Mouse (Mus musculus): Measurements from ENCODE around the gene Gm48552.

The Gm48552 gene

GRCm38 (mm10) chr10:81387716-81388115 is 1.1 kb upstream of the Gm48552 start:
- no peak for DNase-seq (ENCODE audit: low spot score in 2 of 2)

DNA sequence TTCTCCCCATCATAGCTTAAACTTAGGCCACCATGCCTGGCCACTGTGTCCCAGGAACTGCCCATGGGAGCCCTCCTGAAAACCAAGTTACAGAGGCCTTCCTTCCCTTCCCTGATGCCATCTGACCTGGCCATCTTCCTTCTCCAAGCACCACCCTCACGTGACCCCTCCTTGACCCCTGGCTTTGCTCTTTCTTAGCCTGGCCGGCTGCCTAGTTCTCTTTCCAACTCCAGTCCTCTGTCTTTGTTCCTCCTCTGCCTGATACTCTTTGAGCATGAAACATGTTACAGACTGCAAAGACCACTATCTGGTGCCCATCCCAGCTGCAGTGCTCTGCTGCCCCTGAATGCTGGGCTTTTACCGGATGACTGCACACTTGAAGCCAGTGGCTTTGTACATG is 568 bp downstream of the Gm48552 start:
- no peak for DNase-seq (ENCODE audit: low spot score in 2 of 2)

GRCm38 (mm10) chr10:81389801-81390677 is 1.2 kb downstream of the Gm48552 start:
- DNase-seq (ENCODE audit: low spot score in 2 of 2): peak in 1 of 2 experiments; percentile 59

DNA sequence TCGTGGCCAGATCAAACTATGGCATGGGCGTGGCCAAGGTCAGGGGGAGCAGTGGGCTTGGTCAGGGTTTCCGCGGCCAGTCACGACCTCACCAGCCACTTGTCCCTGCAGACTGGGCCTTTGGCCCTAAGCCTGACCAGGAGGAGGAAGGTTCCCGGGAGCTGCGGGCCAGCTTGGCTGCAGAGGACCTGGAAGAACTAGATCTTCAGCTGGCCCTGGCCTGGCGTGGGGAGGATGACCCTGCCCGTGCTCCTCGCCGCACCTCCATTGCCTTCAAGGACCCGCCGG is 1.8 kb downstream of the Gm48552 start:
- no peak for DNase-seq (ENCODE audit: low spot score in 2 of 2)

DNA sequence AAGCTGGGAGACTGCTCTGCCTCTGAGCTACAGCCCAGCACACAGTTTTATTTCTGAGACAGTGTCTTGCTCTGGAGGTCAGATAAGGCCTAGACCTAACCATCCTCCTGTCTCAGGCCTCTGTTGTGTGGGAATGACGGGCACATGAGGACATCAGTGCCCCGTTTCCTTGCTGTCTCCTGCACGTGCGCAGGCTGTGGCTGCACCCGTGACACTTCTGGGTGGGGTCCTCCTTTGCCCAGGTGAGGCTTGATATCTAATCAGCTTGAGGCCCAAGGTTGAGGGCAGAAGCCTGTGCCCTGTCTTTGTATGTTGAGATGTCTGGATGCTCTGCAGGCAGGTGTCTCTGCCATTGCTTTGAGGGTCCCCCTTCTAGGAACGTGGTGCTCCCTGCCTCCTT is 3.5 kb downstream of the Gm48552 start:
- no peak for DNase-seq (ENCODE audit: low spot score in 2 of 2)

- no peak for DNase-seq (ENCODE audit: low spot score in 2 of 2)
Measured at GRCm38 (mm10) chr10:81392781-81393185, 4.0 kb downstream of the Gm48552 start, which contains the start of gene Smim24. TSS of gene Smim24 (plus strand) at chr10:81393051.

GRCm38 (mm10) chr10:81393456-81394063 is 4.8 kb downstream of the Gm48552 start:
- no peak for DNase-seq (ENCODE audit: low spot score in 2 of 2)

GRCm38 (mm10) chr10:81395127-81395526 is 6.3 kb downstream of the Gm48552 start:
- DNase-seq (ENCODE audit: low spot score in 2 of 2): no peak

DNA sequence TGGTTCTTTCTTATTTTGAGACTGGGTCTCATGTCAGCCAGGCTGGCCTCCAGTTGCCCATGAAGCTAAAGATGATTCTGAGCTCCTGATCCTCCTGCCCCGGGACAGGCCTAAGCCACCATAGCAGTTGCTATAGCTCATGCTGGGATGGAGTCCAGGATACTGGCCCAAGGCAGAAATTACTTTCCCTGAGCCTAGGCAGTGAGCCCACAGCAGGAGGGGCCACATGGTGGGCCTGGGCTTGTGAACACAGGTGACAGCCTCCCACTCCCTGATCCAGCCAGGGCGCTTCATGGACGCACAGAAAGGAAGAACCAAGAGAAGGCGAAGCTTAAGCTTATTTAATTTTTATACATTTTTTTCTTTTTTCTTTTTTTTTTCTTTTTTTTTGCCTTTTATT is 7.1 kb downstream of the Gm48552 start:
- DNase-seq (ENCODE audit: low spot score in 2 of 2): no peak

- no peak for DNase-seq (ENCODE audit: low spot score in 2 of 2)
Measured at GRCm38 (mm10) chr10:81396749-81397148, 7.9 kb downstream of the Gm48552 start.

GRCm38 (mm10) chr10:81399296-81399695 is 10.5 kb downstream of the Gm48552 start:
- no peak for DNase-seq (ENCODE audit: low spot score in 2 of 2)

DNA sequence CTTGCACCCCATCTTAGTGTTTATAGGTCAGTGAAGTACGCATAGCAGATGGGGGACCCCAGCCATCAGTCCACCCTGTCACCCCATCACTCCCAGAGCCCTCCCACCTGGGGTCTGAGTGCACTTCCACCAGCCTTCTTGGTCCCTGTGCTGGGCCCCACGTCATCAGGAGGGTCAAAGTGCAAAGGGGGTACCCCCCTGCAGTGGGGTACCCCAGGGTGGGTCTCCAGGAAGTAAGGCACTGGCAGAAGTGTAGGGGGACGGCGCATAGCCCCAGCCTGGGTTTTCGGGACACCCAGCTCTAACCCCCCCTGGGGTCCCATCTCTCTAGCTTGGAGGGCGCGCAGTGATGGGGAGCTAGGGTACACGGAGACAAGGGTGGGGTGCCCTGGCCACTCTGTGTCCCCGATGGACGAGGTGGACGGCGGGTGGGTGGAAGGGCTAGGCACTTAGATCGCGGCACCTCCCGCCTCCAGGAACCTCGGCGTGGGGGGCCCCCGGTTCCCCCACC is 11.0 kb downstream of the Gm48552 start:
- DNase-seq (ENCODE audit: low spot score in 2 of 2): no peak

DNA sequence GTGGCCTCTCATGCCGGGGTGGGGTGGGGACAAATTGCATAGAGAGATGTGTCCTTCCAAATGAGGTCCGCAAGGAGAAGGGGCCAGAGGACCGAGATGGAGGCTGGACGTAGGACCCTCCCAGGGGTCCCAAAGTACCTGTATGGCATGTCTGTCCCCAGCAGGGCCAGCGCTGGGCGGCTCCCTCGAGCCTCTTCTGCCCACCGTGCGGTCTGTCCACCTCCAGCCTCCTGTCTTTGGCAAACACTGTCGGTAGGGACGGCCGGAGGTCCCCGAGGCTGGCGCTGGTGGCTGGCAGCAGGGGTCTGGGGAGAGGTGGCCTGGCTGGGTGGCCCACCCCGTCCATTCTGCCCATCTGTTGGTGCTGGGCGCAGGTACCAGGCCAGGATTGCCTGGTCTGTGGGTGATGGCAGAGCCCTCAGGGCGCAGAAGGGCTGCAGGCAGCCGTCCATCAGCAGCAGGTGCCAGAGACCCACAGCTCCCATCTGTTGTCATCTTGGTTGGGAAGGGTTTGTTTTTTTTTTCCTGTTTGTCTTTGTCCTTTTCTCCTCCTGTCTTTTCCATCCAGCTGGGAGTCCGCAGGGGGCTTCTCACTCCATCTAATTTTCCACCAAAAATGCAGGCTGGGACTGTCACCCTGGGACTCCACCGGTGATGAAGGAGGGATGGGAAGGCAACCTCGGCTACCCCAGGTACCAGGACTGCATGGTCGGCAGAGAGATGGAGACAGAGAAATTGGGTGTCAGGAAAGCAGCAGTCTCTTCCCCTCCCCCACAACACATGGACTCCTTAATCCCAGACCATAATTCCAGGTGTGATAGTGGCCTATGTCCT is 11.8 kb downstream of the Gm48552 start:
- DNase-seq (ENCODE audit: low spot score in 2 of 2): no peak

DNA sequence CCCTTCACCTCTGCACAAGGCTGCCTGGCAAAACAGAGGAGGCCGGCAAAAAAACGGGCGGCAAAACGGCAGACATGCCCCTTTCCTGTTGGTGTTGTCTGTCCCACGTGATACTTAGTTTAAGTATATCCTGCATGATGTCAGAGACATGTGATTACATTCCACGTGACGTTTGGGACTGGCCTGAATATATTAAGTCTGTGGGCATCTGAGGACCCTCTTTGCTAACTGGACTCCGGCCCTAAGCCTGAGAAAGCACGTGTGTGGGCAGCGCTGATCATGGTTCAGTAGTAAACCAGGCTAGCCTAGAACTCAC is 12.4 kb downstream of the Gm48552 start:
- DNase-seq (ENCODE audit: low spot score in 2 of 2): no peak

GRCm38 (mm10) chr10:81401521-81402226 is 12.9 kb downstream of the Gm48552 start:
- peak; percentile 85 to 87 for DNase-seq (ENCODE audit: low spot score in 2 of 2)

GRCm38 (mm10) chr10:81402227-81402765 is 13.5 kb downstream of the Gm48552 start:
- DNase-seq (ENCODE audit: low spot score in 2 of 2): no peak

DNA sequence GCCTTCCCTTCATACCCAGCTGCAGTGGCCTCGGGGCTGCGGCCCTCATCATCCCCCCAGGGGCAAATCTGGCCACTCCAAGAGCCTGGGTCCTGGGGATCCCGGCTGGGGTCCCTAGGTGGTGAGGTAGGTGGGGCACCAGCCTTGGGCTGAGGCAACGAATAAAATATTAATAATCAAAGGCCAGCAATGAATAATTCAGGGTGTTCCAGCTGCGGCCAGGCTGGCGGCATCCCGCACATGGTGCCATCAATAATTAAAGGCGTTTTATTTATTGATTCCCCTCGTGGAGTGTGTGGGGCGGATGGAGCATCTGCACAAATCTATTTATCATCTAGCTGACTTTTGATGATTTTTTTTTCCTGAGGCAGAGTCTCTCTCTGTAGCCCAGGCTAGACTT is 14.7 kb downstream of the Gm48552 start:
- no peak for DNase-seq (ENCODE audit: low spot score in 2 of 2)

- DNase-seq (ENCODE audit: low spot score in 2 of 2): no peak
Measured at GRCm38 (mm10) chr10:81404082-81404481, 15.3 kb downstream of the Gm48552 start.

- peak in 1 of 2 experiments; percentile 63 for DNase-seq (ENCODE audit: low spot score in 2 of 2)
Measured at GRCm38 (mm10) chr10:81404720-81405119, 15.9 kb downstream of the Gm48552 start.

DNA sequence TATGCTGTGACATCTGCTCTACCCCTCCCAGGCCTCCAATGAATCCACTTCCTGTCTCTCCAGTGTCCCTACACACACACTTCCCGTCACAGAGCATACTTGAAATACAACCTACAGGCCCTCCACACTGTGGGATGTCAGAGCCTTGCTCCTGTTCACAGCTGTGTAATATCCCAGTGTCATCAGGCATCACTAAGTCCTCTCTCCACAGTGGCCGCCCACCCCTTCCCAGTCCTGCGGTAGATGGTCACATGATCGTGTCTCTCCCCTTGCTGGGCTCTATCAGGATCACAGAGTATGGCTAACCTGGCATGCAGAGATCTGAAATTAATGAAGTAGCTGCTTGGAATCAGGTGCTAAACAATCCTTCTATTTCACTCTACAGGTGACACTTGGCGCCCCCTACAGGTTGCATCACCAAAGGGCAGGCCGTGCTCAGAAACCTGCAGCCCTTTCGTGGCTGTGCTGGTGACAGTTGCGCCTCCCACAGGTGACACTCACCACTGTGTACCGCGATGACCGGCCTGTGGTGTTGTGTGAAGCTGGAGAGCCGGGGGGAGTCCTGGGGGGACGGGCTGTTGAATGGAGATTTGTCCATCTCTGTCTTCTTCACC is 16.9 kb downstream of the Gm48552 start:
- DNase-seq (ENCODE audit: low spot score in 2 of 2): no peak

Measured in heart, adult 9 months (tissue).